Mouse (Mus musculus) erythroblast, adult 5-6 weeks (primary cell): ENCODE measurements around the gene Adam12. TPM values are rescaled to one million over a fixed set of nuclear protein-coding genes. Genes with fewer than 3 reads are reported as not detected.
"Not testable (repeated sequence)": the region's sequence is repeated elsewhere in the genome, so short reads cannot be mapped to it uniquely, and the experiment has no call there.

ENCODE experiments used
- ATAC-seq: replicated peaks from 2 replicates; pipeline ENCODE4 v1.8.0; 2016; ENCODE audit warnings: moderate number of reproducible peaks, mild to moderate bottlenecking, moderate TSS enrichment, inconsistent platforms; ENCODE audit not compliant: poor library complexity, low FRiP score, severe bottlenecking
- total RNA-seq, 2 experiments: library from RNA; stranded (forward) in 1 of 2; stranded (reverse) in 1 of 2; fragments of 150-400 nt in 1 of 2; fragments of 200-764, 138-1000 nt in 1 of 2; gene quantifications; 2 replicates each; pipeline versions ENCODE4 v1.2.3 to v1.2.4; 2015 to 2017; ENCODE audit warnings: low replicate concordance in 2 of 2

Gene Adam12
- total RNA-seq, 2 experiments from 2014 or later, result not detected

- no peak for ATAC-seq
Observed at GRCm38 (mm10) chr7:133908966-133909365, 323.0 kb downstream of the Adam12 start.

- no peak for ATAC-seq
Observed at GRCm38 (mm10) chr7:133899391-133899790, 332.6 kb downstream of the Adam12 start.

GRCm38 (mm10) chr7:133891796-133892195 is 340.1 kb downstream of the Adam12 start:
- no peak for ATAC-seq

- ATAC-seq, result no peak
Observed at GRCm38 (mm10) chr7:133891298-133891697, 340.6 kb downstream of the Adam12 start.

GRCm38 (mm10) chr7:133889986-133890385 is 342.0 kb downstream of the Adam12 start:
- ATAC-seq, result no peak

GRCm38 (mm10) chr7:133888926-133889920 is 342.7 kb downstream of the Adam12 start:
- ATAC-seq, result no peak

- ATAC-seq, result not testable (repeated sequence)
Observed at GRCm38 (mm10) chr7:133884759-133885431, 347.1 kb downstream of the Adam12 start.

- ATAC-seq, result no peak
Observed at GRCm38 (mm10) chr7:133879761-133880160, 352.2 kb downstream of the Adam12 start.

- ATAC-seq, result no peak
Observed at GRCm38 (mm10) chr7:133876646-133877342, 355.2 kb downstream of the Adam12 start.

GRCm38 (mm10) chr7:133876139-133876538 is 355.8 kb downstream of the Adam12 start:
- no peak for ATAC-seq

GRCm38 (mm10) chr7:133872701-133873100 is 359.2 kb downstream of the Adam12 start:
- no peak for ATAC-seq

GRCm38 (mm10) chr7:133870265-133870664 is 361.7 kb downstream of the Adam12 start:
- no peak for ATAC-seq

- no peak for ATAC-seq
Observed at GRCm38 (mm10) chr7:133863684-133864083, 368.3 kb downstream of the Adam12 start.

GRCm38 (mm10) chr7:133863151-133863550 is 368.8 kb downstream of the Adam12 start:
- no peak for ATAC-seq

- no peak for ATAC-seq
Observed at GRCm38 (mm10) chr7:133862723-133863122, 369.2 kb downstream of the Adam12 start.

GRCm38 (mm10) chr7:133862233-133862632 is 369.7 kb downstream of the Adam12 start:
- ATAC-seq, result no peak

GRCm38 (mm10) chr7:133859548-133859947 is 372.4 kb downstream of the Adam12 start:
- no peak for ATAC-seq

- ATAC-seq, result no peak
Observed at GRCm38 (mm10) chr7:133858506-133858905, 373.4 kb downstream of the Adam12 start.

GRCm38 (mm10) chr7:133856278-133856677 is 375.7 kb downstream of the Adam12 start:
- ATAC-seq, result peak; percentile 72

GRCm38 (mm10) chr7:133850735-133851134 is 381.2 kb downstream of the Adam12 start:
- no peak for ATAC-seq
